Mouse (Mus musculus) CD8-positive naive resting alpha-beta T cell, adult 2 months (primary cell): ENCODE data around the gene Pdxk.

Experiments used
- DNase-seq, 2 experiments: peaks; one replicate each; pipeline ENCODE4 v3.0.0; 2022; ENCODE audit warnings: low read depth in 2 of 2, low spot score in 2 of 2

Gene Pdxk

GRCm38 (mm10) chr10:78460463-78460862, 4.3 kb downstream of the Pdxk start:
- no peak for DNase-seq

- no peak for DNase-seq
Measured at GRCm38 (mm10) chr10:78458348-78459111, 6.2 kb downstream of the Pdxk start.

DNA sequence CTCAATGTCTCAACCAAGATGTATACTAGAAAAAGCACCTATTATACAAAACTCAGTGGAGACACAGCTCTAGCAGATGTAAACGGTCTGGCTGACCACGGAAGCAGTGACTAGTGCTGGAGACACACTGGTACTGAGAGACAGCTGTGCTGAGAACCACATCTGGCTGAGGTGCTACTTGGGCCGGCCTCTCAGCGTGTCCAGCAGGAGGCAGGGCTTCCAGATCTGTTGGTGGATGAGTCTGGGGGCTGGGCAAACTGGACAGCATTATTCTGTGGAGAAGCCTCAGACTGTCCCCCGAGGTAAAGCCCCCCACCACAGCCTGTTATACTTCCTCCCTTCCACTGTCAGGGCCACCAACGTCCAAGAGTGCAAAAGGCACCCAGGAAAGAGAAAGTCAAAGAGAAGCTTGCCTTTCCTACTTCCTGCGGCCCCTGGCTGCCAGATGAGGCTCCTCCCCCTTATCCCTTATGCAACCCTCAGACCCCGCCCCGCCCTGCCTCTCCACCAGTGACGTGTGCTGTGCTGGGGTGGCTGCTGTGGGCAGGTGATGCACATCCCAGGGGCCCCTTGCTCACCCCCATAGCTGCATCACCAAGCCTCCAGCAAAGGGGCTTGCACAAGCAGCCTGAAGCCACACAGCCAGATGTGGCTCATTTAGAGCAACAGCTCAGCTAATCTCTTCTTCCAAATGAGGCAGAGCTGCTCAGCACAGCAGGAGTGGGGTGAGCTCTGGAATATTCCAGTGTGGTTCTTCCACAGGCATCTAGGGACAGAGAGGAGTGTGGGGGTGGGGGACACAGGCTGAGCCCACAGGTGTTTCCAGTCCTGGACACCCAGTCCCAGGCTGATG, 7.1 kb downstream of the Pdxk start:
- peak; percentile 72 to 80 for DNase-seq

DNA sequence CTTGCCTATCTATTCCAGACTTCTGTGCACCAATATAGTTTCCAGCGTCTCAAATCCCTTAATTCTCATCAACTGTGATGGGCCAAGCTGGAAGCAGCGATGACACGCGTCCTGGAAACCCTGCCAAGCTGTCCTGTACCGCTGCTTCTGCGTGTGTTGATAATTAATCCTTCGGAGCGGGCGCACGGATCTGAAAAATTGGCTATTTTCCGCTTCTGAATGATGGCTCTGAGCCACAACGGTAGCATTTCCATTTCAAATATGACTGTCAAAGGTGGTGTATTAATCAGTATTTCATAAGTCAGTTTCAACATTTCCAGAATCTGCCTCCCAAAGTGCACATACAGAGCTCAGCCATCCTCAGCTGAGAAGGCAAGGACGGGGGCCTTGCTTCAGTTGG, 8.1 kb downstream of the Pdxk start:
- DNase-seq: no peak

- no peak for DNase-seq
Measured at GRCm38 (mm10) chr10:78452641-78453040, 12.1 kb downstream of the Pdxk start.

- DNase-seq: no peak
Measured at GRCm38 (mm10) chr10:78450761-78451160, 14.0 kb downstream of the Pdxk start.

- no peak for DNase-seq
Measured at GRCm38 (mm10) chr10:78447396-78447795, 17.4 kb downstream of the Pdxk start.

- no peak for DNase-seq
Measured at GRCm38 (mm10) chr10:78446195-78446594, 18.6 kb downstream of the Pdxk start.

DNA sequence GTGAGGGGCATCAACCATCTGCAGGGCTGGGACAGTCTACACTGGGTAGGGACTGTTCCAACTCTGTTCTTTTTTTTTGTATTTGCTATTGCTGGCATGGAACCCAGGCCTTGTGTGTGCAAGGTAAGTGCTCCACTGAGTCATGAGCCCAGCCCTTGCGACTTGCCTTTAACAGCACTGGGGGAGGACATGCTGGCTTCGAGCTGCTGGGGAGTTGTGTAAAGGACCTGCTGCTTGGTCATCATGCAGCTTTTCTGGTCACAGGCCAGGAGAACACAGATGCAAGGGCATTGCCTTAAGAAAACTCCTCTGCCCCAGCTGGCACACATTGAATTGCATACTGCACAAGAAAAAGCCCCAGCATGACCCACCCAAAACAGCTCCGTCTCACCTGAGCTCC, 22.5 kb downstream of the Pdxk start:
- no peak for DNase-seq

GRCm38 (mm10) chr10:78441606-78442005, 23.2 kb downstream of the Pdxk start:
- no peak for DNase-seq

- no peak for DNase-seq
Measured at GRCm38 (mm10) chr10:78440812-78441211, 24.0 kb downstream of the Pdxk start.

- no peak for DNase-seq
Measured at GRCm38 (mm10) chr10:78439990-78440389, 24.8 kb downstream of the Pdxk start.

DNA sequence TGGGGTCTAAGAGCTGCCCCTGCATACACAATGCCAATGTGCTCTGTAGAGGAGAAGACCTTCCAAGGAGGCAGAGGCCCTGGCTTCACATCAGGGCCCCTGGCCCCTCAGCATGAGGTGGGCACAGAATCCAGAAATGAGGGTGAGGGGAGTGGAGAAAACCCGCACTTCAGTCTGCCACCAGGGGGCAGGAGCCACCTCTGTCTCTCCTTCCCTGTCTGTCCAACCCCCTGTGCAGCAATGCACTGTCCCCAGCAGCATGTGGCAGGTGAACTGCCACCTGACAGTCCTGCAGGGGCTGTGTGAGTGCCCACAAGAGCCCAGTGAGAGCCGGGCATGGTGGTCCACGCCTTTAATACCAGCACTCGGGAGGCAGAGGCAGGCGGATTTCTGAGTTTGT, 25.2 kb downstream of the Pdxk start:
- DNase-seq: no peak

DNA sequence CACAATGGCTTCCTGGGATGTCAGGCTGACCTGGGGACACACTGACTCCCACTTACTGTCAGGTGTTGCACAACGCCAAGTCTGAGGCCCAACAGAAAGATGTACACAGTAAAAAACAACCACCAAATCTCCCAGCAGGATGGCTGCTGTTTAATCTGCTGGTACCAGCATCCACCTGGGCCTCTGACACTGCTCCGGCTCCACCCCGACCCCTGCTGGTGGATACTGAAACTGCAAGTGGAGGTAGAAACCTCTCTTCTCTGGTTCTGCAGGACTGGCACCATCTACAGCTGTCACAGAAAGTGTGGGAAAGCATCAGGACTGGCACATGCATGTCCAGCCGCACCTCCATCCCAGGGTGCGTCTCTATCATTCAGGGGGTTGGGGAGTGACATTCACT, 26.7 kb downstream of the Pdxk start:
- peak; percentile 79 to 87 for DNase-seq

- DNase-seq: no peak
Measured at GRCm38 (mm10) chr10:78432853-78433252, 31.9 kb downstream of the Pdxk start.

GRCm38 (mm10) chr10:78429776-78430175, 35.0 kb downstream of the Pdxk start:
- no peak for DNase-seq

DNA sequence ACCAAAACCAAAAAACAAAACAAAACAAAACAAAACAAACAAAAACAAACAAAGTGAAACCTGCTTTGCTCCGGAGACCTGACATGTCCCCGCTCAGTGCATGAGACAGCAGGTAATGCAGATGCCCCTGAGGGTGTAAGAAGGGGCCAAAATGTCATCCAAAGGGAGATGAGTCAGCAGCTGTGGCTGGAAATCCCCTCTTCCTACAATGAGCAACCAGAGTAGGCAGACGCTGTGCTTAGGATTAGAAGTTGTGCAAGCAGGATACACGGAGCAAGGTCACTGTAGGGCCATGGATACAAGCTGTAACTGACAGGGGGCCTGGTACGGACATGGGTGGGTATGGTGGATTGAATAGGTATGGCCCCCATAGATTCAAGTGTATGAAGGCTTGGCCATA, 35.6 kb downstream of the Pdxk start:
- no peak for DNase-seq

DNA sequence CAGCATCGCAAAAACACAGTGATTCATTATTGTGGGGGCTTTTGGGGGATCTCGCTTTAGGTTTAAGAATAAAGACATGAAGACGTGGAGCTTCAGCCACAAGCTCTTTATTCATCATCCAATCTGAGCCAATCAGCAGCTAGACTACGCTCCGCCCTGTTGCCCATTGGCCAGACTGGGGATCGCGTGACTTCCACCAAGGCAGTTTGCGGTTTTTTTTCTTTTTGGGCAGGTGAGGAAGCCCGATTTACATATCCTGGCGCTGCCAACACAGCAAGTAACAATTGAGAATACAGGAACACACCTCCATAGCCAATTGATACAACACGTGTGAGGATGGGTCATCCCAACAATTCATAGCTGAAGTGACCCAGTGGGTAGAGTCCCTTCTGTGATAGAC, 36.7 kb downstream of the Pdxk start:
- DNase-seq: no peak

DNA sequence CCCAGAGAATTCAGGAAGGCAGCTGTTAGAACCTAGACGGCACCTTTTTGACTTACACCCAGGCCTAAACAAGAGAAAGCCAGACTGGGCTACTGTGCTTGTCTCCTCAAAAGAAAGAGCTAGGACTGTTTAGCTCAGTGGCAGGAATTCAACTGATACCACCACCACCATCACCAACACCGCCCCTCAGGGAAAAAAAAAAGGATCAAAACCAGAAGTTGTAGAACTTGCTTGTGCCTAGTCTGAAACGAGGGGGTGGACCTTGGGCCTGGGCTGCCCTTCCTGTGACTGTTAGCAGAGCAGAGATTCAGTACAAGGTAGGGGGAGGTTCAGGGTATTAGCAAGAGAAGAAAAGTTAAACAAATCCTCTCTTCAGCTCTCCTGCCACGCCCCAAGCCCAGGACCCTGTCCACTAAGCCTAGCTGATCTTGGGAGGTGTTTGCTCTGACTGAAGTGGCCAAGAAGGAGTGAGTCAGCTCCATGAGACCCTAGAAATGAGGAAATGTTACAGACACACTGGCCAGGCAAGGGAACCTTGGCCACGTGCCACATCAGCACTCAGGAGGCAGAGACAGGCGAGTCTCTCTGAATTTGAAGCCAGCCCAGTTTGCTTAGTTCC, 38.5 kb downstream of the Pdxk start:
- DNase-seq: no peak

- peak; percentile 71 to 78 for DNase-seq
Measured at GRCm38 (mm10) chr10:78425181-78426041, 39.4 kb downstream of the Pdxk start, which contains the start of gene Cstb. Gene Cstb, plus strand, starts transcription at chr10:78425669.

- DNase-seq: no peak
Measured at GRCm38 (mm10) chr10:78422614-78423013, 42.2 kb downstream of the Pdxk start.
